Mouse (Mus musculus): Measurements from ENCODE around the gene Lrrc71. TPM values are rescaled to one million over a fixed set of nuclear protein-coding genes. Genes with fewer than 3 reads are reported as not detected.

The Lrrc71 gene
- polyA plus RNA-seq, 2 experiments from 2014 or later, result 0.41 to 0.50 TPM

- ATAC-seq, result no peak
Measured at GRCm38 (mm10) chr3:87763202-87763601, 14.8 kb upstream of the Lrrc71 start.

GRCm38 (mm10) chr3:87761408-87762375 lies 13.3 kb upstream of the Lrrc71 start:
- no peak for ATAC-seq

GRCm38 (mm10) chr3:87758641-87759040 lies 10.2 kb upstream of the Lrrc71 start:
- ATAC-seq, result no peak

- no peak for ATAC-seq
Measured at GRCm38 (mm10) chr3:87756488-87756887, 8.1 kb upstream of the Lrrc71 start.

- peak; percentile 66 for ATAC-seq
Measured at GRCm38 (mm10) chr3:87755964-87756363, 7.5 kb upstream of the Lrrc71 start.

- no peak for ATAC-seq
Measured at GRCm38 (mm10) chr3:87753829-87754228, 5.4 kb upstream of the Lrrc71 start.

- no peak for ATAC-seq
Measured at GRCm38 (mm10) chr3:87752567-87752966, 4.1 kb upstream of the Lrrc71 start.

GRCm38 (mm10) chr3:87749977-87750376 lies 1.6 kb upstream of the Lrrc71 start:
- ATAC-seq, result no peak

GRCm38 (mm10) chr3:87749036-87749435 lies 611 bp upstream of the Lrrc71 start:
- ATAC-seq, result peak; percentile 58

- ATAC-seq, result no peak
Measured at GRCm38 (mm10) chr3:87745036-87745659, 3.3 kb downstream of the Lrrc71 start.

- ATAC-seq, result peak; percentile 46
Measured at GRCm38 (mm10) chr3:87743927-87744326, 4.5 kb downstream of the Lrrc71 start.

- peak; percentile 50 for ATAC-seq
Measured at GRCm38 (mm10) chr3:87742735-87743134, 5.7 kb downstream of the Lrrc71 start.

GRCm38 (mm10) chr3:87742013-87742412 lies 6.4 kb downstream of the Lrrc71 start:
- no peak for ATAC-seq

- ATAC-seq, result no peak
Measured at GRCm38 (mm10) chr3:87738906-87739305, 9.5 kb downstream of the Lrrc71 start.

- ATAC-seq, result no peak
Measured at GRCm38 (mm10) chr3:87735335-87735734, 13.1 kb downstream of the Lrrc71 start.

GRCm38 (mm10) chr3:87733984-87734761 lies 14.3 kb downstream of the Lrrc71 start:
- ATAC-seq, result no peak

- no peak for ATAC-seq
Measured at GRCm38 (mm10) chr3:87733098-87733497, 15.3 kb downstream of the Lrrc71 start.

GRCm38 (mm10) chr3:87728696-87729095 lies 19.7 kb downstream of the Lrrc71 start:
- ATAC-seq, result no peak

- no peak for ATAC-seq
Measured at GRCm38 (mm10) chr3:87726191-87726590, 22.2 kb downstream of the Lrrc71 start.

- ATAC-seq, result no peak
Measured at GRCm38 (mm10) chr3:87725396-87726160, 22.8 kb downstream of the Lrrc71 start.

- ATAC-seq, result no peak
Measured at GRCm38 (mm10) chr3:87724556-87724955, 23.9 kb downstream of the Lrrc71 start.

GRCm38 (mm10) chr3:87718525-87718924 lies 29.9 kb downstream of the Lrrc71 start:
- ATAC-seq, result no peak

All from activated CD4-positive, CD25-positive, alpha-beta regulatory T cell, adult 4 months (primary cell).